Mouse (Mus musculus): ENCODE results near the gene Gm7951. TPM values are rescaled to one million over a fixed set of nuclear protein-coding genes. Genes with fewer than 3 reads are reported as not detected.

The Gm7951 gene
- polyA plus RNA-seq (2015; fragmentation: Nextera tagmentation; extraction: Ambion mirVana): not detected in 2 replicates

DNA sequence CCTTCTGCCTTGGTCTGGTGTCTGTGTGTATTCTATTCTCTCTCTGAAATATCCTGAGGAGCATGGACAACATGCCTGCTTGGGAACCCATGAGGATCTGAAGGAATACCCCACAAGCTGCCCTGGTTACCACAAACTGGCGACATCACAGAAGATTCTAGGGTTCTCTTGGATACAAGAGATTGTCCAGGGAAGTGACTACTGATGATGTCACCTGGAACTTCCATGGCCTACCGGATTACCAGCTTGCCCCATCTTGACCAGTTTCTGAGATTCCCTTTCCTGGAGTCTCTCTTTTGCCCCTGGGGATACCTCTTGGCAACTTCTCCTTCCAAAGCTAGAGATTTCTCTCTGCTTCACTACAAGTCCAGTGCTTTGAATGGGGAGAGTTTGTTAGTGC is at the start of gene Gm7951:
TSS of gene Gm7951 (minus strand) at position 101 of the 400 bp plus-strand sequence.

DNA sequence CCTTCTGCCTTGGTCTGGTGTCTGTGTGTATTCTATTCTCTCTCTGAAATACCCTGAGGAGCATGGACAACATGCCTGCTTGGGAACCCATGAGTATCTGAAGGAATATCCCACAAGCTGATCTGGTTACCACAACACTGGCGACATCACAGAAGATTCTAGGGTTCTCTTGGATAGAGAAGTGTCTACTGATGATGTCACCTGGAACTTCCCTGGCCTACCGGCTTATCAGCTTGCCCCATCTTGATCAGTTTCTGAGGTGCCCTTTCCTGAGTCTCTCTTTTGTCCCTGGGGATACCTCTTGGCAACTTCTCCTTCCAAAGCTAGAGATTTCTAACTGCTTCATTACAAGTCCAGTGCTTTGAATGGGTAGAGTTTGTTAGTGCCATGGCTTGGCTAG is 45.4 kb upstream of the Gm7951 start, which contains the start of gene Gm17027:
TSS of gene Gm17027 (minus strand) at position 101 of the 400 bp plus-strand sequence.

Other genes starting within 250 kb of the Gm7951 start
- gene Gm7980, start 210.1 kb downstream of the Gm7951 start, polyA plus RNA-seq (2015; fragmentation: Nextera tagmentation; extraction: Ambion mirVana): not detected in 2 replicates
- not detected in 2 replicates for gene 1700049E17Rik1, start 192.4 kb downstream of the Gm7951 start, polyA plus RNA-seq (2015; fragmentation: Nextera tagmentation; extraction: Ambion mirVana)
- gene 1700024B05Rik, start 173.4 kb downstream of the Gm7951 start, polyA plus RNA-seq (2015; fragmentation: Nextera tagmentation; extraction: Ambion mirVana): not detected in 2 replicates
- not detected in 2 replicates for gene Gm6401, start 149.4 kb downstream of the Gm7951 start, polyA plus RNA-seq (2015; fragmentation: Nextera tagmentation; extraction: Ambion mirVana)
- not detected in 2 replicates for gene Gm3543, start 134.0 kb downstream of the Gm7951 start, polyA plus RNA-seq (2015; fragmentation: Nextera tagmentation; extraction: Ambion mirVana)
- not detected in 2 replicates for gene Gm17027, start 45.3 kb upstream of the Gm7951 start, polyA plus RNA-seq (2015; fragmentation: Nextera tagmentation; extraction: Ambion mirVana)
- gene Gm3573, start 73.4 kb upstream of the Gm7951 start, polyA plus RNA-seq (2015; fragmentation: Nextera tagmentation; extraction: Ambion mirVana): not detected in 2 replicates
- not detected in 2 replicates for gene Gm17026, start 142.7 kb upstream of the Gm7951 start, polyA plus RNA-seq (2015; fragmentation: Nextera tagmentation; extraction: Ambion mirVana)
- gene Gm9611, start 180.0 kb upstream of the Gm7951 start, polyA plus RNA-seq (2015; fragmentation: Nextera tagmentation; extraction: Ambion mirVana): not detected in 2 replicates
- gene Gm7995, start 192.8 kb upstream of the Gm7951 start, polyA plus RNA-seq (2015; fragmentation: Nextera tagmentation; extraction: Ambion mirVana): not detected in 2 replicates

Data from urinary bladder, postnatal 0 days (tissue).